Mouse (Mus musculus): ENCODE data around the gene Mpig6b. TPM values are rescaled to one million over a fixed set of nuclear protein-coding genes. Genes with fewer than 3 reads are reported as not detected.

The Mpig6b gene
- total and polyA plus RNA-seq, 2 experiments = 0.18 TPM; not detected in 1

- WGBS = 93% methylated on average over 16 of the region's 16 CpGs
- no peak overlapping the region for H3K4me3 ChIP-seq (ENCODE audit: insufficient read depth, low read depth, low read length)
- no peak for TF ChIP-seq CTCF (IDR thresholded peaks at IDR 0.05; ENCODE audit: low read depth, low read length)
- TF ChIP-seq POLR2A (IDR thresholded peaks at IDR 0.05; ENCODE audit: extremely low read depth, insufficient read depth, low read length) = no peak
- 0 out of 2 replicates have a peak, but pooled peaks cover 2% of the 10 kb centered on the region for H3K4me1 ChIP-seq (ENCODE audit: control insufficient read depth, insufficient read depth, low read length)
- no peaks in the 10 kb centered on the region for H3K36me3 ChIP-seq (ENCODE audit: control insufficient read depth, insufficient read depth, low read length)
- H3K79me2 ChIP-seq (ENCODE audit: control insufficient read depth, insufficient read depth, low read length) = no peaks in the 10 kb centered on the region
- no peak overlapping the region for H3K9ac ChIP-seq (ENCODE audit: low read depth, low read length)
- DNase-seq (ENCODE audit: extremely low read depth, low read depth, low spot score) = no peak
- no peaks in the 10 kb centered on the region for H3K27me3 ChIP-seq (ENCODE audit: control insufficient read depth, insufficient read depth, low read length)
- no peak overlapping the region for H3K27ac ChIP-seq (replicated peaks; ENCODE audit: insufficient read depth, low read depth, low read length)
Observed at GRCm38 (mm10) chr17:35082841-35083576, 17.0 kb upstream of the Mpig6b start.

DNA sequence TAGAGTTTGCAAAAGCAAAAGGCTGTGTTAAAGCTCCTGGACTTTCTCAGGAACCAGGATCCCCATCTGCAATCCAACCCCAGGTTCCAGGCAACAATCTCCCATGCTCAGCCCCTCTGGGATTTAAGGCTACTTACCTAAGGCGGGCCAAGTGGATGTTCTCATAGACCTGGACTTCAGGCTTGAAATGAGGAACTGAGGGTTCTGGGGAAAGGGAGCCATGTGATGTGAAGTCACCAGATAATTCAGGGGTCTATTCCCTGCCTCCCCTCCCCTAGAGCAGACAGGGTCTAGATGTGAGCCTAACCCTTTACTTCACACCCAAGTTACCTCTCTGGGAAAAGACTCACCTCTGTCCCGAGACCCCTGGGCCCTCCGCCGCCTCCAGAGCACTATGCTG is 14.7 kb upstream of the Mpig6b start:
- Histone ChIP-seq H3K27ac (replicated peaks; ENCODE audit: insufficient read depth, low read depth, low read length) (no peak overlapping the region), H3K36me3 (ENCODE audit: control insufficient read depth, insufficient read depth, low read length) (no peaks in the 10 kb centered on the region), H3K4me1 (ENCODE audit: control insufficient read depth, insufficient read depth, low read length) (0 out of 2 replicates have a peak, but pooled peaks cover 2% of the 10 kb centered on the region), H3K79me2 (ENCODE audit: control insufficient read depth, insufficient read depth, low read length) (no peaks in the 10 kb centered on the region), H3K9ac (ENCODE audit: low read depth, low read length) (no peak overlapping the region), H3K27me3 (ENCODE audit: control insufficient read depth, insufficient read depth, low read length) (no peaks in the 10 kb centered on the region), H3K4me3 (ENCODE audit: insufficient read depth, low read depth, low read length) (no peak overlapping the region)
- TF ChIP-seq POLR2A (IDR thresholded peaks at IDR 0.05; ENCODE audit: extremely low read depth, insufficient read depth, low read length) (no peak), CTCF (IDR thresholded peaks at IDR 0.05; ENCODE audit: low read depth, low read length) (no peak)
- WGBS = 92% methylated on average over 4 of the region's 4 CpGs
- DNase-seq (ENCODE audit: extremely low read depth, low read depth, low spot score) = no peak

DNA sequence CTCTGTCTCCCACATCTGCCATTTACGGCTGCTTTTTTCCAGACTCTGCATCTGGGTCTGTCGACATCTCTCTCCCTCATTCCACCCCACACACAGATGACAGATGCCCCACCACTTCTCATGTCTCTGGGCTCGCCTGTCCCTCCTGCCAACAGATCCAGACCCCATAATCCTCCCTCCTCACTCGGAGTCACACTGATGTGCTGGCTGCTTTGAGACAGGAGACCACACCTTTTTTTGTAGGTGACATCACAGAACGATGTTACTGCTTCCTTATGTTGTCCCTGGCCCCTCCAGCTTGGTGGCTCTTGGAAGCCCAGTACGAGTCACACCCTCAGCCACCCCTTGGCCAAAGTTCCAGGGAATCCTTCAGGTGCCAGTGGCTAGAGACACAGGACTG is 14.3 kb upstream of the Mpig6b start:
- Histone ChIP-seq H3K27ac (replicated peaks; ENCODE audit: insufficient read depth, low read depth, low read length) (no peak overlapping the region), H3K4me1 (ENCODE audit: control insufficient read depth, insufficient read depth, low read length) (0 out of 2 replicates have a peak, but pooled peaks cover 2% of the 10 kb centered on the region), H3K9ac (ENCODE audit: low read depth, low read length) (no peak overlapping the region), H3K79me2 (ENCODE audit: control insufficient read depth, insufficient read depth, low read length) (no peaks in the 10 kb centered on the region), H3K4me3 (ENCODE audit: insufficient read depth, low read depth, low read length) (no peak overlapping the region), H3K36me3 (ENCODE audit: control insufficient read depth, insufficient read depth, low read length) (no peaks in the 10 kb centered on the region), H3K27me3 (ENCODE audit: control insufficient read depth, insufficient read depth, low read length) (no peaks in the 10 kb centered on the region)
- no peak for TF ChIP-seq CTCF (IDR thresholded peaks at IDR 0.05; ENCODE audit: low read depth, low read length)
- TF ChIP-seq POLR2A (IDR thresholded peaks at IDR 0.05; ENCODE audit: extremely low read depth, insufficient read depth, low read length) = no peak
- no peak for DNase-seq (ENCODE audit: extremely low read depth, low read depth, low spot score)
- 63% methylated on average over 6 of the region's 6 CpGs for WGBS

DNA sequence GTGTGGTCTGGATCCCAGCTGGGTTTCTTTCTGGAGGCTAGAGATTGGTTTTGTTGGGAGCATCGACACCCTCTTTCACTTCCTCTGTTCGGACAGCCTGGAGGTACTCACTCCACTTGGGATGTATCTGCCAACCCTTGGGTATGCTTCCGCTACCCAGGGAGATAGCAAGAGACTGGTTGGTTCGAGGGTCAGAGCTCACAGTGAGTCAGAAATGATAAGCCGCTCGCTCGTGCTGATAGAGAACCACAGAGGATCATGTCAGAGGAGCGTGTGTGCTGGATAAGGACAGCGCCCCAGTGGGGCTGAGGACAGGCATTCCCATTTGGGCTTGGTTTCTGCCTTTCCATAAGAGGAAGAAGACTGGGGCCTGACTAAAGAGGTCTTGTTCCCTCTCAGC is 13.8 kb upstream of the Mpig6b start:
- 0 out of 2 replicates have a peak, but pooled peaks cover 2% of the 10 kb centered on the region for H3K4me1 ChIP-seq (ENCODE audit: control insufficient read depth, insufficient read depth, low read length)
- no peak overlapping the region for H3K9ac ChIP-seq (ENCODE audit: low read depth, low read length)
- TF ChIP-seq POLR2A (IDR thresholded peaks at IDR 0.05; ENCODE audit: extremely low read depth, insufficient read depth, low read length) (no peak), CTCF (IDR thresholded peaks at IDR 0.05; ENCODE audit: low read depth, low read length) (peak; percentile 17; the same call in 1 of the 2 replicates)
- no peak overlapping the region for H3K4me3 ChIP-seq (ENCODE audit: insufficient read depth, low read depth, low read length)
- DNase-seq (ENCODE audit: extremely low read depth, low read depth, low spot score) = no peak
- H3K79me2 ChIP-seq (ENCODE audit: control insufficient read depth, insufficient read depth, low read length) = no peaks in the 10 kb centered on the region
- H3K27me3 ChIP-seq (ENCODE audit: control insufficient read depth, insufficient read depth, low read length) = no peaks in the 10 kb centered on the region
- 45% methylated on average over 9 of the region's 9 CpGs for WGBS
- H3K27ac ChIP-seq (replicated peaks; ENCODE audit: insufficient read depth, low read depth, low read length) = no peak overlapping the region
- H3K36me3 ChIP-seq (ENCODE audit: control insufficient read depth, insufficient read depth, low read length) = no peaks in the 10 kb centered on the region

DNA sequence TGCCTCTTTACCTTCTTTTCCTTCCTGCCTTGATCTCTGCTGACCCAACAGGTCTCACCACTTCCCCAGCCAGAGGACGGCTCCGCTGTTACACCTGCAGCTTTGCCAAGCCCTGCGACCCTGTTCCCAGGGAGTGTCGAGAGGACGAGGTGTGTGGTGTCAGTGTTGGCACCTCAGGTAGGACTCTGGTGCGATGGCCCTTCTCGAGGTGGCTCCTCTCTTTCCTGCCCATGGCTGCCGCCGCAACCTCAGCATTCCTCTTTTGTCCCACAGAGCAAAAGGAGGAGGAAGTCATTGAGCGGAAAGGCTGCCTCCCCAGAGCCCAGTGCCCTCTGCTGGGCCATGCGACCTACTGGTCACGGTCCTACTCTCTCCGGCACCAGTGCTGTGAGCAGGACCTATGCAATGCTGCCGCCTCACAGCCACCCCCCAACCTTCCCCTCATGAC is 11.8 kb upstream of the Mpig6b start, which contains the start of gene Ly6g6d:
Gene Ly6g6d, minus strand, starts transcription at position 280 of the 448 bp plus-strand sequence.
- Histone ChIP-seq H3K27ac (replicated peaks; ENCODE audit: insufficient read depth, low read depth, low read length) (peak within 1 kb of the TSS; percentile 29; the same call in 1 of the 2 replicates), H3K4me3 (ENCODE audit: insufficient read depth, low read depth, low read length) (peak within 1 kb of the TSS; percentile 59), H3K27me3 (ENCODE audit: control insufficient read depth, insufficient read depth, low read length) (no peaks in the 10 kb centered on the region), H3K9ac (ENCODE audit: low read depth, low read length) (peak within 1 kb of the TSS; percentile 46), H3K79me2 (ENCODE audit: control insufficient read depth, insufficient read depth, low read length) (no peaks in the 10 kb centered on the region), H3K36me3 (ENCODE audit: control insufficient read depth, insufficient read depth, low read length) (no peaks in the 10 kb centered on the region), H3K4me1 (ENCODE audit: control insufficient read depth, insufficient read depth, low read length) (0 out of 2 replicates have a peak, but pooled peaks cover 2% of the 10 kb centered on the region)
- TF ChIP-seq POLR2A (IDR thresholded peaks at IDR 0.05; ENCODE audit: extremely low read depth, insufficient read depth, low read length) = no peak
- peak; percentile 68 for TF ChIP-seq CTCF (IDR thresholded peaks at IDR 0.05; ENCODE audit: low read depth, low read length)
- DNase-seq (ENCODE audit: extremely low read depth, low read depth, low spot score) = no peak
- 22% methylated on average over 14 of the region's 14 CpGs for WGBS

- Histone ChIP-seq H3K4me3 (ENCODE audit: insufficient read depth, low read depth, low read length) (no peak overlapping the region; the same call in 1 of the 2 replicates), H3K9ac (ENCODE audit: low read depth, low read length) (peak overlapping the region; percentile 46)
- no peak for DNase-seq (ENCODE audit: extremely low read depth, low read depth, low spot score)
Observed at GRCm38 (mm10) chr17:35077285-35077684, 11.3 kb upstream of the Mpig6b start.

More at GRCm38 (mm10) chr17:35077285-35077684, 11.3 kb upstream of the Mpig6b start:
- no peak for TF ChIP-seq CTCF (IDR thresholded peaks at IDR 0.05; ENCODE audit: low read depth, low read length)
- no peak for TF ChIP-seq POLR2A (IDR thresholded peaks at IDR 0.05; ENCODE audit: extremely low read depth, insufficient read depth, low read length)
- Histone ChIP-seq H3K27ac (replicated peaks; ENCODE audit: insufficient read depth, low read depth, low read length) (peak overlapping the region; percentile 4; the same call in 1 of the 2 replicates), H3K4me1 (ENCODE audit: control insufficient read depth, insufficient read depth, low read length) (0 out of 2 replicates have a peak, but pooled peaks cover 2% of the 10 kb centered on the region), H3K36me3 (ENCODE audit: control insufficient read depth, insufficient read depth, low read length) (no peaks in the 10 kb centered on the region), H3K79me2 (ENCODE audit: control insufficient read depth, insufficient read depth, low read length) (no peaks in the 10 kb centered on the region), H3K27me3 (ENCODE audit: control insufficient read depth, insufficient read depth, low read length) (no peaks in the 10 kb centered on the region)
- WGBS = 53% methylated on average over 2 of the region's 2 CpGs
